Mouse (Mus musculus) testis, adult 2 months (tissue): ENCODE data around the gene Lrmda.

Experiments
- CTCF ChIP-seq: fragments of 200-500 bp; IDR thresholded peaks from 2 replicates; pipeline ENCODE4 v1.5.1; 2012; ENCODE audit warnings: low read depth, mild to moderate bottlenecking, inconsistent platforms, low read length, moderate library complexity; ENCODE audit not compliant: control insufficient read depth, insufficient read depth, insufficient replicate concordance
- POLR2A ChIP-seq: fragments of 200-500 bp; IDR thresholded peaks from 2 replicates; pipeline ENCODE4 v1.6.1; 2012; ENCODE audit warnings: low read depth, mild to moderate bottlenecking, inconsistent platforms, low read length, moderate library complexity; ENCODE audit not compliant: control insufficient read depth

DNA sequence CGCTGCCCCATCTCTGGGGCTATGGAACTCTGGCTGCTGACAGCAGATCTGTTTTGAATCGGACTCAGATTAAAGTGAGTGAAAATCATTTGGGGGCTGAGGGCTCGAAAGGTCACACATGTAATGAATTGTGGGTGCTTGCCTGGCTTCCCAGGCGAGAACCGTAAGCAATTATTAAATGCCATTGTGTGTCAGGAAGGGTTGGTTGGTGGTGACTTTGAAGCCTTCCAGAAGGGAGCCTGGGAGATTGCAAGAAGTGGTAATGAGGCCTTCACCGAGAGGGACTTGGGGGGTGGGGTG, 29.3 kb downstream of the Lrmda start:
- TF ChIP-seq POLR2A (no peak), CTCF (no peak)
